Mouse (Mus musculus): ENCODE data around the gene Gas7. TPM values are rescaled to one million over a fixed set of nuclear protein-coding genes. Genes with fewer than 3 reads are reported as not detected.

Gene Gas7
- total RNA-seq, 2 experiments from 2014 or later, result 371 to 375 TPM

DNA sequence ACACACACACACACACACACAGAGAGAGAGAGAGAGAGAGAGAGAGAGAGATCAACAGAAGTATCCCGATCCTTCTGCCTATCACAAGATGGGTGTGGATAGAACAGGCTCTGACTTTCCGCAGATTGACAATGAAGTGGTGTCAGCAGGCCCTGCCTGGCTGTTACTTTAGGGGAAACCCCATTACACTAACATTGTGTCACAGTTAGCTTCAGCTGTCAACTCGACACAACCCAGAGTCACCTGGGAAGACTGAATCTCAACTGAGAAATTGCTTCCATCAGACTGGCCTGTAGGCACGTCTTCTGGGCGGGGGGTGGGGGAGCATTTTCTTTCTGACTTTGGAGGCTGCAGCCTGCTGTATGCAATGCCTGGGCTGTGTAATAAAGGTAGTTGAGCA lies 111.5 kb downstream of the Gas7 start:
- intact Hi-C loops (cut with DNase I), result no loop called here
- no peak for DNase-seq

GRCm38 (mm10) chr11:67567184-67567583 lies 111.9 kb downstream of the Gas7 start:
- intact Hi-C loops (cut with DNase I), result no loop called here
- DNase-seq, result no peak

- no peak for DNase-seq
- intact Hi-C loops (cut with DNase I), result no loop called here
Observed at GRCm38 (mm10) chr11:67567991-67568390, 112.8 kb downstream of the Gas7 start.

DNA sequence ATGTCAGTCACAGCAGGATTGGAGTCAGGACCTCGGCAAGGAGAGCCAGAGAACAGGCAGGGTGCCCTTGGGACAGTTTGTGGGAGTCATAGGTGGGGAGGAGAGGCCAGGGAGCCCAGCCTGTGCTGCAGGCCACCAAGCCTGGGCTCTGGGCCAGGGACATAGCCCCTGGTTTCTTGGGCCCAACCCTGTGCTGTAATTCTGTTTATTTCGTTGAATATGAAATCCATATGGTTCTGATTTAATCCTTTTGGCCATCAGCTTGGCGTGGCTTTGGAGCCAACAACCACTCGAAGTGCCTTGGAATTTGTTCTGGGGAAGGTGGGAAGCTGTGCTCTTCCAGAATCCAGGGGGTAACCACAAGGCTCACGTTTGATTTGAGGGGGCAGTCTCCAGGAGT lies 113.6 kb downstream of the Gas7 start:
- intact Hi-C loops (cut with DNase I), result no loop called here
- DNase-seq, result no peak

GRCm38 (mm10) chr11:67570947-67571346 lies 115.7 kb downstream of the Gas7 start:
- intact Hi-C loops (cut with DNase I), result no loop called here
- DNase-seq, result no peak

- intact Hi-C loops (cut with DNase I), result no loop called here
- DNase-seq, result no peak
Observed at GRCm38 (mm10) chr11:67574344-67574743, 119.1 kb downstream of the Gas7 start.

GRCm38 (mm10) chr11:67577472-67577871 lies 122.2 kb downstream of the Gas7 start:
- no peak for DNase-seq
- intact Hi-C loops (cut with DNase I), result loop anchor here (5.0 kb wide), 1 partner anchor 105 kb away; no protein-coding TSS in a partner anchor

- DNase-seq, result no peak
Observed at GRCm38 (mm10) chr11:67577994-67578393, 122.8 kb downstream of the Gas7 start.

GRCm38 (mm10) chr11:67579136-67579535 lies 123.9 kb downstream of the Gas7 start:
- DNase-seq, result no peak
- intact Hi-C loops (cut with DNase I), result loop anchor here (5.0 kb wide), 1 partner anchor 107 kb away; no protein-coding TSS in a partner anchor

More at GRCm38 (mm10) chr11:67577994-67578393, 122.8 kb downstream of the Gas7 start:
- intact Hi-C loops (cut with DNase I), result loop anchor here (5.0 kb wide), 1 partner anchor 106 kb away; no protein-coding TSS in a partner anchor

DNA sequence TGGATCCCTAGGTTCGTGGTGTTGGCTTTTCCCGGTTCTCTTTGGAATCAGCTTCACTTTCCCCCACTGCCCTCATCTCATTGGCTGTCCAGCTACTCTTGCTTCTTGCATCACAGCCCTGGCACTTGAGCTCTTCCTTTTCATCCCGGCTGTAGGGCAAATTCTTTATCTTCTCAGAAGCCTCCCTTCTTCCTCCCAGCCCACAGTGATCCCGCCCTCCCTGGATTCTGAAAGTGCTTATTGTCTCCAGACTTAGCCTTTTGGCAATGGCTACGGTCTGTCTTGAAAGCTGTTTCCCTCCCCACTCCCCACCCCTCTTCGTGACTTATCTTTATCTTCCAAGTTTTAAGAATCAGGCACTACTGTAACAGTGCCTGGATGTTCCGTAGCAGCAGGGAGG lies 126.3 kb downstream of the Gas7 start:
- intact Hi-C loops (cut with DNase I), result no loop called here

DNA sequence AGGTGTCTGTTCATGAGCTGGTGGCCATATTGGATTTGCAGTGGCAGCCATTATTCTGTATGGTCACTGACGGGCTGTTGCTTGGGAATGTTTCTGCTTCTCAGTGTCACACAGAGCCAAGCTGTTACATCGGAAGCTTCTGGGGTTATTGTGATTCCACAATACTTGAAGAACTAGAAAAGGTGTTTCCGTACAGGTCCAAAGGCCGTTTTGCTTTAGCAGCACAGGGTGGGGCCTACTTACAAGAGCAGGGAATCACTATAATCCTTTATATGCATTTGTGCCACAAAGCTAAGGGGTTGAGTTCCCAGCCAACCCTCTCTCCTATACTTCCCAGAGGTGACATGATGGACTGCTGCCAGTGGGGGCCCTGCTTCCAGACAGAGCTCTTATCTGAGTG lies 127.3 kb downstream of the Gas7 start:
- intact Hi-C loops (cut with DNase I), result no loop called here
- DNase-seq, result no peak

More for the DNA sequence above, 126.3 kb downstream of the Gas7 start:
- DNase-seq, result no peak

DNA sequence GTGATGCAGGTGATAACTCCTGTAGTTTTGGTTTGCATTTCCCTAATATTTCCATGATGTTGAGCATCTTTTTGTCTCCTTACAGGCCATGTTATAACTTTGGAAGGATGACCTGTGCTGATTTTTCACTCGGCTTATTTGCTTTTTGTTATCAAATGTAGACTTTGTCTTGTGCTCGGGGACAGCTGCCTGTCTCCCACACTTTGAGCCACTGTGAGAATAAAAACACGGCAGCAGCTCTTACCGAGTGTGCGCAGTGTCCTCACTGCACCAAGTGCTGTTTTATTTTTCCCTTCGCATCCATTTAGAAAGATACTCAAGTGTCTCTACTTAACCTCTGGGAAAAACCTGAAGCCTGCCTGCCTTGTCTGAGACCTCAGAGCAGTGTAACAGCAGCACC lies 129.8 kb downstream of the Gas7 start:
- intact Hi-C loops (cut with DNase I), result no loop called here
- DNase-seq, result no peak

- intact Hi-C loops (cut with DNase I), result no loop called here
Observed at GRCm38 (mm10) chr11:67585629-67586028, 130.4 kb downstream of the Gas7 start.

DNA sequence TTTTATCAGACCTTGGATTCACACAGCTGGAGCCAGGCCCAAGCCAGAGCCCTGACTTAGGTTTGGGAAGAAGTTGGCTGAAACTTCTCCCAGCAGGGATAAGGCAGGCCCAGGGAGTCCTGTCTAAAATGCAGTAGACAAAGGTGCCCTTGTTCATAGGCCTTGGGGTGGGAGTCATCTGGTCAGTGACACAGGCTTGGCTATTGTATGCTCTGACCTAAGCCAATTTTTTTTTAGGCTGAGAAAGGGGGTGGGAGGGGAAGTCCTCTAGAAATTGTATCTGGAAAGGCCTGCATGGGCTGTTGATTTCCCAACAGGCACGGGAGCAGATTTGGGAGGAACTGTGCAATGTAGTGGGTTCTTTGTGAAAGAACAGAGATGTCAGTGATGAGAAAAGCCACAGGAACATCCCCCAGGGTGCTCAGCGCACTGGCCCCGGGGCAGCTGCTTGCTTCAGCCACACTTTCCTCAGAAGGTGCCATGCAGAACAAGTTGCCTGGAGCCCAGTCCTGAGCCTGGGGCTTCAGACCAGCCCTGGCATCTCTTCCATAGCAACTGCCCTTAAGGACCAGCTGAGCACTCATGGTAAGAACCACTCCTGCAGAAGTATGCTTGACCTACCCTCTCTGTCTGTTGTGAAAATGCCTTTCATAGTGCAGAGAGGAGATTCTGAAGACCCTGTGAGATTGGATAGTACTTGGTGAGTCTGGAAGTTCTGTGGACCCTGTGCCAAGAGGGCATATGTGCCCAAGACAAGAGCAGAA lies 131.2 kb downstream of the Gas7 start:
- intact Hi-C loops (cut with DNase I), result no loop called here
- peak; percentile 51 for DNase-seq

More at GRCm38 (mm10) chr11:67585629-67586028, 130.4 kb downstream of the Gas7 start:
- DNase-seq, result no peak

DNA sequence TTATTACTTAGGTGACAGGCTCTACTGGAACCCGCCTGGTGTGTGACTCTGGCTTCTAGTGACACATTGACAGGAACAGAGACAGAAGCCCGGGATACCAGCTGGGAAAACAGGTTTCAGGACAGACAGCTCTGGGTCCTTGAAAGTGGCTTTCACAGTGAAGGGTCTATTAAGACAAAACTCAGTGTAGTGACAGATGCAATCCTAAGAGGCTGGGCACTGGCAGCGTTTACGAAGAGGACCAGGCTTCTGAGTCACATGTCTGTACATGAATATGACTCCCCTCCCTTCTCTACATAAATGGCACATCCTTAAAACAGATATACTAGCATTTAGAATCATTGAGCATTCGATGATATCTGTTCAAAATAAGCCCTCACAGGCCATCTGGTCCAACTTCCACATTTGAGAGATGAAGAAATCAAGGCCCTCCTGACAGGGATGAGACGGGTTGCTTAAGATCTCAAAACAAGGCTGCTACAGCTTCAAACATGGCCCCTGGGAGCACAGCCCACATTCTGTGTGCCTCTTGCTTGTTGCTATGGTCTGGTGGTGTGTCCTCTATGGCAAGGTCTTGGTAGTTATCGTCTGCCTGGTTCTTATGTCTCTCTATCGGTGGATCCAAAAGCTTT lies 133.1 kb downstream of the Gas7 start:
- peak; percentile 35 for DNase-seq
- intact Hi-C loops (cut with DNase I), result no loop called here

GRCm38 (mm10) chr11:67588828-67589314 lies 133.6 kb downstream of the Gas7 start:
- intact Hi-C loops (cut with DNase I), result no loop called here

GRCm38 (mm10) chr11:67596233-67596632 lies 141.0 kb downstream of the Gas7 start:
- intact Hi-C loops (cut with DNase I), result no loop called here
- peak; percentile 88 for DNase-seq

More at GRCm38 (mm10) chr11:67588828-67589314, 133.6 kb downstream of the Gas7 start:
- DNase-seq, result peak; percentile 73

- DNase-seq, result no peak
- intact Hi-C loops (cut with DNase I), result no loop called here
Observed at GRCm38 (mm10) chr11:67596856-67597255, 141.6 kb downstream of the Gas7 start.

DNA sequence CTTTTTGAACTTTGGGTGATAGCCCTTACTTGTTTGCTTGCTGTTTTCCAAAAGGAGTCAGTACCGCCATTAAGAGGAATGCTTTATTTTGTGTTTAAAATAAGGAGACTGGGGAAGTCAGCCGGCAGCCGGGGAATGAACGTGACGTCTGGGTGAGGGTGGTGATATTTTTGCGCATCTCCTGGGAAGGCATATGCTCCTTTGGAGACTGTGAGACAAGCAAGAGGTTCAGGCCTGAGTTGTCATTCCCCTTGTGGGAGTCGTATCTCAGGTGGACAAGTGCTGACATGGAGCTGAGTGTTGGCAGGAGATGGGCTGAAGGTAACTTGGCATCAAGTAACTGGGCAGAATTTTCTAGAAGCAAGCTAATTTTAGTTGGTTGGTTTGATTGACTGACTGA lies 142.2 kb downstream of the Gas7 start:
- DNase-seq, result no peak
- intact Hi-C loops (cut with DNase I), result no loop called here

- intact Hi-C loops (cut with DNase I), result no loop called here
Observed at GRCm38 (mm10) chr11:67599141-67599540, 143.9 kb downstream of the Gas7 start.

DNA sequence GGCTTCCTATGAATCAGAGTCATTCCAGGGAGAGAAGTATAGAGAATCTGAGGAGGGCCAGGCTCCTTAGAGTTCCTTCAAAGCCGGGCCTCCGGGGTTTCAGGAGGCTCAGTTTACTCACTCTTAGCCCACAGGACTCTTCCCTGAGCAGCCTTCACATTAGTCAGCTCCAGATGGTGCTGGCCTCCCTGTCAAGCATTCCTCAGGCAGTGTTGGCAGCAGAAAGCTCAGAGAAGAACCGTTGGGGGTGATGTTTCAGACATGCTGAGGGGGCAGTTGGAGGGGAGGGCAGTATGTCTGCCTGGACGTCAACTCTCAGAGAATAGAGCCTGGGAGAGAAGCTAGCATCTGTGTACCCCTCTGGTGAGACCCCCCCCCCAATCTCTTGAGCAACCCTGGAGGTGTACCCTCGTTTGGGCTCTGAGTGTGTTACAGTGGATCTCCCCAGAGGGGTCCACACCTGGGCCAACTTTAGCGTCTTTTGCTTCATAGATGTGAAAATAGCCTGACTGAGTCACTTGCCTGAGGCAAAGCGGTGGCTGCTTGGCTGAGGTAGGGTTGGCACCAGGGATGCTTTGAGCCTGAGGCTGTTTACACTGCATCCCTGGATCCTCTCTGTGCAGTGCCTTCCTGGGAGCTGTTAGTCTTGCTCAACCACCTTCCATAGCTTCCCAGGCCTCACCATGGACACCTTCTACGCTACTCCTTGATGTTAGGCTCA lies 145.6 kb downstream of the Gas7 start:
- intact Hi-C loops (cut with DNase I), result no loop called here
- peak; percentile 38 for DNase-seq

More at GRCm38 (mm10) chr11:67599141-67599540, 143.9 kb downstream of the Gas7 start:
- DNase-seq, result no peak

Measured in left cerebral cortex, postnatal 4 days (tissue).